Mouse (Mus musculus): ENCODE results near the gene 2310022A10Rik.

Gene 2310022A10Rik

DNA sequence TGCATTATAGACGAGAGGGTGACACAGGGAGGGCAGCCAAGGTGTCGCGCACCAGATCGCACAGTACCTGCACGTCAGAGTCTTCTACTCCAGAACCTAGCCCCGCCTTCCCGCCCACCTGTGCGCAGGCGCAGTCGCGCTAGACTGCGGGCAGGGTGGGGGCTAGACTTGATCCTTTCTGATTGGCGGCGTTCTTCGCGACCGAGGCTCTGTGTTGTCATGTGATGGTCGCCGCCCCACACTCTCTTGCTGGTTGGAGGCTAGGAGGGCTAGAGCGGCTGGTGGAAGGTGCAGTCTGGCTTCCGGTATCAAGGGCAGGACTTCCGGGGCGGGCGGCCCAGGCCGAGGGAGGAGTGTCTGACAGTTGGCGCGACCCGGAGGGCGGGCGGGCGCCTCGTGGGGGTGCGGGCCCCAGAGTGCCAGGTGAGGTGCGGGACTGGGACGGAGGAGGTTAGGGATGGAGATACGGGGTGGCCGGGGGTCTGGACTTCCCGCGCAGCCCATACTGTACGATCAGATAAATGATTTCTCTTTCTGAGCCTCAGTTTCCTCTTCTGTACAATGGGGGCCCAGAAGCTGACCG, at the start of gene 2310022A10Rik, which contains the start of gene Pld3:
Gene 2310022A10Rik, plus strand, starts transcription at position 303 of the 583 bp plus-strand sequence.
Gene Pld3, minus strand, starts transcription at position 288 of the 583 bp plus-strand sequence.
- peak; percentile 92 for DNase-seq

DNA sequence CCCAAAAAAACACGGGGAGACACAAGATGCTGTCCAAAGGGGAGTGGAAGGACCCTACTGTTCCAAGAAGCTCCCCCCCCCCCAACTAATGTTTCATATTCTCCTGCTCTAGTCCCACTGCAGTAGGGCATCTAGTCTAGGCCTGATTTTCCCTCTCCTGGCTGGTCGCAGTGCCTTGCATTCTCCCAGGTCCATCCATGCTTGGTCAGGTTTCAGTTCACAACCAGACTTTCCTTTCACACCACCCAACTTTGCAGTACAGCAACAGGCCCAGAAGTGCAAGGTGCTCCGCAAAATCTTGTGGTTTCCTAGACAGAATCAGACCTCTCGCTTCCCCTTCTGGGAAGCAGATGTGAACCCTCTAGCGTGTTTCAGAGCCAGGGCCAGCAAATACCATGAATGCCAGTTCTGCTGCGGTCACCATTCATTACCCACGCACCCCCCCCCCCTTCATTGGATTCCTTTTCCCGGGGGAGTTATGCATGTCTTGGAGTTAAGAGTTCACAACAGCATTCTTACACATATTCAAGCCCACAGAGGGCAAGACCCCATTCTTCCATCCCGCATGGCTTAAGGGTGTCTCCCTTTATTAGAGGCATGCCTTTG, 46.2 kb upstream of the 2310022A10Rik start:
- no peak for DNase-seq

DNA sequence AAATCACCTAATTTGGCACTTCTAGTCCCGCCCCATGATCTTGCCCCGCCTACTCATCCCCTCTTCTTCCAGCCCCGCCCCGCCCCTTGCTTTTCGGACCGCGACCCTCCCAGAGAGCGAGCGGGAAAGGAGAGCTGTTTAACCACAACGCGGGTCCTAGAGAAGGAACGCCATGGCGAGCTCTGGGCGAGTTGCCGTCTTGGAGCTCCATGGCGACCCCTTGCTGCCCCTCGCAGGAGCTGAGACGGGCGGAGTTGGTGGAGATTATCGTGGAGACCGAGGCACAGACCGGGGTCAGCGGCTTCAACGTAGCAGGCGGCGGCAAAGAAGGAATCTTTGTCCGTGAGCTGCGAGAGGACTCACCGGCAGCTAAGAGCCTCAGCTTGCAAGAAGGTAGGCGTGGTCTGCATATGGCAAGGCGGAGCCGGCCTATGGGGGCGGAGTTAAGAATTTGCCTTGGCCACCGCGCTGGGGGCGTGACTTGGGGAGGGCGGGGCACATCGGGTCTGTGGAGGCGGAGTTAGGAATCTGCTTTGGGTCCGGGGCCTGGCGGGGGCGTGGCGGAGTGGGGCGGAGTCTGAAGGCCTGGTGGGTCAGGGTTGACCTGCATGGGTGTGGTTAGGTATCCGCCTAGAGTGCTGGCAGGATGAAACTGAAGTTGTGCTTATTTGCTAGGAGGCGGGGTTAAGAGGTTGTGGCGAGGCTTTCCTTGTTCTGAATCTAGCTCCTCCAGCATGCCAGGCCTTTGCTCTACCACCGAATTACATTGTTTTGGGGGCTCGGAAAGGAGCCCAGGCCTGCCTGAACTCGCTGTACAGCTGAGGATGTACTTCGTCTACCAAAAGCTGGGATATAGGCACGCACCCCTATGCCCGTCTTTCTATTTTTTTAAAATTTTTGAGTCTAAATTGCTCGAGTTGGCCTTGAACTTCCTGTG, 45.1 kb upstream of the 2310022A10Rik start:
- DNase-seq: peak; percentile 89

DNA sequence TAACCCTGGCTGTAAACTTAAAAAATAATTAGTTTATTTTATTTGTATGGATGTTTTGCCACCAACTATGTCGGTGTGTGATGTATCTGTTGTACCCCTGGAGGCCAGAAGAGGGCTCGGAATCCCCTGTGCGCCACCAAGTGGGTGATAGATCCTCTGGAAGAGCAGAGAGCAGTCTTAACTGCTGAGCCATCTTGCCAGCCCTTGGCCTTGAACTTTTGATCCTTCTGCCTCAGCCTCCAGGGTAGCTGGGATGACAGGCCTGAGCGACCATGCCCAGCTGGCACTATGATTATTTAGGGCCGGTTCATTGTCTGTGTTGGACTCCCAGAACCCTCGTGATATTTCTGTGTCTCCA, 44.4 kb upstream of the 2310022A10Rik start:
- peak; percentile 61 for DNase-seq

DNA sequence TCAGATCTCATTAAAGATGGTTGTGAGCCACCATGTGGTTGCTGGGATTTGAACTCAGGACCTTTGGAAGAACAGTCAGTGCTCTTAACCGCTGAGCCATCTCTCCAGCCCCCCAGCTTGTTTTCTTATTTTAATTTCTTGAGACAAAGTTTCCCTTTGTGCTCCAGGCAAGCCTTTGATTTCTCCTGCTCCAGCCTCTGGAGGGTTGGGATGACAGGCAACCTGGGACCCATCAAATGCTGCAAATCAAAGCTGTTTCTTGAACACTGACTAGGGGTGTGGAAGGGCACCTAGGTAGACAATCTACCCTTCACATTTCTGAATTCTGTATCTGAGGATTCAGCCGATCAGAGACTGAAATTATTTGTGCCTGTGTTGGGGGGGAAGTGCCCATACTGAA, 42.2 kb upstream of the 2310022A10Rik start:
- no peak for DNase-seq

DNA sequence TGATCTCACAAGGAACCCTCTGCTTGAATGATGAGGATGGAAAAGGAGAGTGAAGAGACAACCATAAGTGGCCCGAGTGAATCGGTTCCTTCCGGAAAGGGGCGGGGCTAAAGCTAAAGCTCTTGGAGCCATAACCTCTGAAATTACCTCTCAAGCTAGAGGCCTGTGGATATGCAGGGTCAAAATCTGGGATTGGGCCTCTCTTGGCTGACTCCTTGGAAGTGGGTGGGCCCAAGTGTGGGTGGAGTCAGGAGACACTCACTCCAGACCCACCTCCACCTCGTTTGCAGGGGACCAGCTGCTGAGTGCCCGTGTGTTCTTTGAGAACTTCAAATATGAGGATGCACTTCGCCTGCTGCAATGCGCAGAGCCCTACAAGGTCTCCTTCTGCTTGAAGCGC, 38.1 kb upstream of the 2310022A10Rik start:
- no peak for DNase-seq

DNA sequence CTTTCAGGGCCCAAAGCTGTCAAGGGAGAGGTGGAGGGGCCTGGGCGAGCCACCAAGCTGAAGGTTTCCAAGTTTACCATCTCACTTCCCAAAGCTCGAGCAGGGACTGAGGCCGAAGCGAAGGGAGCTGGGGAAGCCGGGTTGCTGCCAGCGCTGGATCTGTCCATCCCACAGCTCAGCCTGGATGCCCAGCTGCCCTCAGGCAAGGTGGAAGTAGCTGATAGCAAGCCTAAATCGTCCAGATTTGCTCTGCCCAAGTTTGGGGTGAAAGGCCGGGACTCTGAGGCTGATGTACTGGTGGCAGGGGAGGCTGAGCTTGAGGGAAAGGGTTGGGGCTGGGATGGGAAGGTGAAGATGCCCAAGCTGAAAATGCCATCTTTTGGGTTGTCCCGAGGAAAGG, 34.7 kb upstream of the 2310022A10Rik start:
- DNase-seq: no peak

DNA sequence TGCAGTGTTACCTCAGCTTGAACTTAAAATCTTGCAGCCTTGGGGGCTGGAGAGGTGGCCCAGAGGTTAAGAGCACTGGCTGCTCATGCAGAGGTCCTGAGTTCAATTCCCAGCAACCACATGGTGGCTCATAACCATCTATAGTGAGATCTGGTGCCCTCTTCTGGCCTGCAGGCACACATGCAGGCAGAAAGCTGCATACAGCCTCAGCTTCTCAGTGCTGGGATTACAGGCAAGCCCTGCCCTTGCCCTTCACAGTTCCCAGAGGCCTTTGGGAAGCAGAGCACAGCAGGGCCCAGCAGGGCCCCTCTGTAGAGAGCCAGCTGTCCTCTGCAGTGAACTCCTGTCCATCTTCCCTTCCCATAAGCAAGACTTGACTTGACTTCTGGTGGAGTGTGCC, 32.9 kb upstream of the 2310022A10Rik start:
- no peak for DNase-seq

DNA sequence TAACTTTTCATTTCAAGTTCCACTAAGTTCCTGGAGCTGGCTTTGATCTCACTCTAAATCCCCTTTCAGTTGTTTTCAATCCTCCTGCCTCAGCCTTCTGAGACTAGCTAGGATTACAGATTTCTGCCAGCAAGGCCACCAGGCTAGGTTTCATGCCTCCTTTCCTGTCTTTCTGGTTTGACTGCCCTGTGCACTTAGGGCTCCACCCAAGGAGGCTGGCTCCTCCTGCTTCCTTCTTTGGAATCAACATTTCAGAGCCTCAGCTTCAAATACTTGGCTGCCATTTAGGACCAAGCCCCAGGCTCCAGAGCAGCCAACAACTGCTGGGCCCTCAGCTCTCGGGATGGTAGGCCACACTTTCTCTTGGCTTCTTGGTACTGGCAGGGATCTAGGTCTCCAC, 32.4 kb upstream of the 2310022A10Rik start:
- DNase-seq: no peak

DNA sequence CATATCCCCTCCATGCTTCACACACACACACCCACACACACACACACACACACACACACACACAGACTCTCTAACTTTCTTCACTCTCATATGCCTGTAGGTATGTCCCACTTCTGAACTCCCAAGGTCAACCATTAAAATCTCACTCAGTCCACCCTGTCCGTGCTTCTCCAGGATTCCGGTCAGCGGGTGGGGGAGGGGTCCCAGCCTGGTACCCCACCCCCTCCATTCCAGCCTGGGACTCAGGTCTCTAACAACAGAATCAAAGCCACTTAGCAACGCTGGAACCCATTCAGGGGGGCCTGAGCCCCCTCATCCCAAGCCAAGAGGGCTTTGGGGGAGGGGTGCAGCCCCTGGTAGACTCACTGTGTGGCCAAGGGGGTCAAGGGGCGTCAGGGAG, 30.1 kb upstream of the 2310022A10Rik start, which contains the start of gene Hipk4:
Gene Hipk4, plus strand, starts transcription at position 301 of the 400 bp plus-strand sequence.
- DNase-seq: no peak

DNA sequence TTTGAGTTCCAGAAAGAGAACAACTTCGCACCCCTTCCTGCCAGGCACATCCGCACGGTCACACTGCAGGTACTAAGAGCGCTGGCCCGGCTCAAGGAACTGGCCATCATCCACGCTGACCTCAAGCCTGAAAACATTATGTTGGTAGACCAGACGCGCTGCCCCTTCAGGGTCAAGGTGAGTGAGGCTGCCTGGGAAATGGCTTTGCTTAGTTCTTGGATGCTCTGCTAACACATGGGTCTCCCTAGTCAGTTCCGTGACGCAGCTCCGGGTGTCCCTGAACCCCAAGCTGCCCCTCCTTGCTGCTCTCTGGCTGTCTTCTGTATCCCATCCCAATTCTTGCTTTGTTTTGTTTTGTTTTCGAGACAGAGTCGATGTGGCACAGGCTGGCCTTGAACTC, 29.2 kb upstream of the 2310022A10Rik start:
- DNase-seq: no peak

DNA sequence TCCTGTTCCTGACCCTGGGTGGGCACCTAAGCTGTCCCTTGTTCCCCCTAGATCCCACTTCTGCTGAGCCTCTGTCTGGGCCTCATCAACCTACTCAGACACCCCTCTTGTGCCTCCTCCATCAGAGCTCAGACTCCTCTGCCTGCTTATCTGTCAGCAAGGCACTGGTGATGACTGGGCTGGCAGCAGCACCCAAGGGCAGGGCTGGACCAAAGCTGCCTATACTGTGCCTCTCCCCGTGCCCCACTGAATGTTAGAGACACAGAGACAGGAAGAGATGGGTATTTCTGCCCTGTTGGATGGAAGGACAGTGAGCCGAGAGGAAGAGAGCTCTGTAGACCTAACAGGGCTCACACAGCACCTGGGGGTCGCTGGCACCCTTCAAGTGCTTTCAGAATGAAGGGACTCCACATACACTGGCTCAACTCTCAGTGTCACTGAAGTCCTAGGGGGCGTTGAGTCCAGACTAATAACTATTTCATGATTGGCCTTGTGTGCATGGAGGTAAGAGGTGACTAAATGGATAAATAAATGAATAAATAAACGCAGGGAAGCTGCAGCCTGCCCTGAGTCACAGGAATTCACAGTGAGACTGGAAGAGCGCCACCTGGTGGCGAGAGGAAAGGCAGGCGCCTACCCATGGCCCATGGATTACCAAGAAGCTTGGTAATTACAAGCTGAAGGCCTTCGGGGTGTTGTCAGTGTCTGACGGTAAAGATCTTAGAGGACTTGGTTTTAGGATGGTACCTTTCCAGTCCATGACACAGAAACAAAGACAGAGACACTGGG, 26.8 kb upstream of the 2310022A10Rik start:
- DNase-seq: peak; percentile 83

DNA sequence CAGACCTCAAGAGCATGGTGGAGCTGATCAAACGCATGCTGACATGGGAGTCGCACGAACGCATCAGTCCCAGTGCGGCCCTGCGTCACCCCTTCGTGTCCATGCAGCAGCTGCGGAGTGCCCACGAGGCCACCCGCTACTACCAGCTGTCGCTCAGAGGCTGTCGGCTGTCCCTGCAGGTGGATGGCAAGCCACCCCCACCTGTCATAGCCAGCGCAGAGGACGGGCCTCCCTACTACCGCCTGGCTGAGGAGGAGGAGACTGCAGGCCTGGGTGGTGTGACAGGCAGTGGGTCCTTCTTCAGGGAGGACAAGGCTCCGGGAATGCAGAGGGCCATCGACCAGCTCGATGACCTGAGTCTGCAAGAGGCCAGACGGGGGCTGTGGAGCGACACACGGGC, 24.0 kb upstream of the 2310022A10Rik start:
- no peak for DNase-seq

DNA sequence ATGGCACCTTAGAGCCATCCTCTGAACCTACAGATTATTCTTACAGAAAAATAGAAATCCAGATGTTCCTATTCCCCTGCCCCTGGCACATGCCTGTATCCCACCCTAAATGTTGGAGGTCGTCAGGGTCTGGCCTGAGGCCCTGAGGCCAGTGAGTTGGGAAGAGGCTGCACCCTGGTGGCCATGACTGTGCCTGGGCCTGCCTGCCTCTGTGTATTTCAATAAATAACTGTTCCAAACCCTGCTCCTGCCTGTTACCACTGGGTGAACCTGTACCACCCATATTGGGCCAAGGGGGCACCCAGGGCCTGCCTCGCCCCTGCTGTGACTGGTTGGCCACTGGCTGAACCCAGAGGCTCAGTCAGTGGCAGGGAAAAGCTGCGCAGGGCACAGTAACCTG, 22.1 kb upstream of the 2310022A10Rik start:
- DNase-seq: no peak

DNA sequence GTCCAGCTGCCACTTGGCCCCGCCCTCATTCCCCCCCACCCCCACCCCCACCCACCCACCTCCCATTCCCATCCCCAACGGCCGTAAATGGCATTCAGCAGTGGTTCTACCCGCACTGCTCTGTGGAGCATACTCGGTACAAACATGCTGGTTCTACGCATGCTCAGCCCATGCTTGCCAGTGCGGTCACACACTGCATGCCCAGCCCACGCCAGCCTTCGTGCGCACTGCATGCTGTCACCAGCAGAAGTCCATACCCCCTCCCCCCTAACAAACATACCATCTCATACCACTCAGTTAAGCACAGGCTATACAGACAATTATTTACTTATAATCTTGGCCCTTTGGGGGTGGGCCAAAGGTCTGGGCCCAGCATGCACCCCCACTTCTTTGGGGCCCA, 21.3 kb upstream of the 2310022A10Rik start:
- no peak for DNase-seq

DNA sequence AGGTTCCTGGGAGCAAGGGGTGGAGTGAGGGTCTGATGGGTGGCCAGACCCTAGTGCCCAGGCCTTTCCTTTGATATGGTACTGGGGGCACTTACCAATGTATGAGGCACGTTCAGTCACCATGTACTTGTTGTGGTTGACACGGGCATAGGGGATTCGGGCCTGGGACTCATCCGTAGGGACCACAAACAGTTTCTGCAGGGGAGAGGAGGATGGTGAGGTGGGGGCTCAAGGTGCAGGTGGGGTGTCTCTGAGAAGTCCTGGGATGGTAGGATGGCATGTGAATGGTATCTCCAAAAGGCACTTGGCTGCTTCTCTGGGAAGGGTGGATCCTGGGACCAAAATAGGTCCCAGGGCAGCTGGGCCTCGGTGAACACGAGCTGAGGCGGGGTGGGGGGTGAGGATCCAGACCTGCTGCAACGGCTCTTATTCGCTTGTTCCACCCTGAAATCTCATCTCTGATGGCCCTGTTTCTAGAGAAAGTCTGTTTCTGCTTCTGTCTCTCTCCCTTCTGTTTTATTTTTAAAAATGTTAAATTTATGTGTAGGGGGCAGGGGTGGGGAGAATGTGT, 20.5 kb upstream of the 2310022A10Rik start:
- DNase-seq: no peak

DNA sequence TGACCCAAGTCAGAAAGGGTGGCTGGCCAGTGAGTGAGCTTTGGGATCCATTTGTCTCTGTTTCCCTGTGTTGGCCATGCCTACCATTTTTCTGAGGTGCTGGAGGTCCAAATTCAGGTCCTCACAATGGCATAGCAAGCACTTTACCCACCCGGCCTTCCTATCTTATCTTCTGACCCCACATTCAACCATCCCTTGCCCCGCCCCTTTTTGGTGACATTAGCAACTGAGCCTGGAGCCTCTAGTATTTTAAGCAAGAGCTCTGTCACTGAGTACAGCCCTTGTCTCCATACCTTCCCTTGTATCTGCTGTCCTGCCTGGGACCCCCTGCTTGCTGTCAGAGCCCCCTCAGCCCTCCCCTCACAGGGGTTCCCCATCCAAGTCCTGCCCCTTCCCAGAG, 17.6 kb upstream of the 2310022A10Rik start:
- no peak for DNase-seq

DNA sequence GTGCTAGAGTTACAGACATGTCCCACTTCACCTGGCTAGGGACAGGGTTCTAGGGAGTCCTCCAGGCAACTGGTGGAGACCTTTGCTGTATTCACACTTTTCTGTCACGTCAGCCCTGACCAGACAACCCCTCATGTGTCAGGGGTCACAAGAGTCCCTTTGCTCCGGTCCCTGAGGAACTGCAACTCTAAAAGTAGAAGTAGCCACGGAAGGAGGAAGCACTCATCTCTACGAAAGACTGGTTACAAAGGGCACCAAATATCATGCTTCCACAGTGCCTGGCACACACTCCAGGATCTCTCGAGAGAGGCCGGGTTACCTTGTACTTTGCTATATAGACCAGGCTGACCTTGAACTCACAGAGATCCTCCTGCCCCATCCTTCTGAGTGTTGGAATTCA, 16.4 kb upstream of the 2310022A10Rik start:
- DNase-seq: no peak

DNA sequence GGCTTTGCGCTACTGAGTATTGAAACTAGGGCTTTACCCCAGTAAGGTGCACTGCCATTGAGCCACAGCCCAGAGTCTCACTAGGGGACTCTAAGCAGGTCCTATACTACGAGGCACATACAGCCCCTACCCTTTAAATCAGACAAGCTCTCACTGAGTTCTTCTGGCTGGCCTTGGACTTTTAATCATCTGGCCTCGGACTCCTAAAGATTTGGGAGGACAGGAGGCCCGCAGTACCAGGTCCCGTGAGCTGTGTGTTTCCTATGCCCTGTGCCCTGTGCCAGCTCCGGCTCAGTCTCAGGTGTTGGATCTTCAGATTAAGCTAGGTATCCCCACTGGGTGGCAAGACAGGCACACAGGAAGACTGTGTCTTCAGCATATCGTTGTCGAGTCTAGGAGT, 15.0 kb upstream of the 2310022A10Rik start:
- no peak for DNase-seq

DNA sequence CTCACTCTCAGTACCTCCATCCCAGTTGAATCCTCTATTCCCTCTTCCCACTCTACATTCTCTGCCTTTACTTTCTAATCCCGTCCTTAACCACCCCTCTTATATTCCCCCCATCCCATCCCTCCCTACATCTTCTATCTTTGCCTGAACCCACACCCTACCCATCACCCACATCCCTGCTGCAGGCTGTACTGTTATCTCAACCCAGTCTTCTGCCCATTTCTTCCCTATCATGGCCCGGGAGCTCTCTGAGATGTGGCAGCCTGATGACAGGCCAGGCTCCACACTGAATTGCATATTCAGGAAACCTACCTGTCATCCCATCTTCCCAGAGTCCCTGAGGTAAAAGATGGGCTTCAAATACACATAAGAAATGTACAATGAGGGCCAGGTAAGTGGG, 14.2 kb upstream of the 2310022A10Rik start:
- DNase-seq: no peak

DNA sequence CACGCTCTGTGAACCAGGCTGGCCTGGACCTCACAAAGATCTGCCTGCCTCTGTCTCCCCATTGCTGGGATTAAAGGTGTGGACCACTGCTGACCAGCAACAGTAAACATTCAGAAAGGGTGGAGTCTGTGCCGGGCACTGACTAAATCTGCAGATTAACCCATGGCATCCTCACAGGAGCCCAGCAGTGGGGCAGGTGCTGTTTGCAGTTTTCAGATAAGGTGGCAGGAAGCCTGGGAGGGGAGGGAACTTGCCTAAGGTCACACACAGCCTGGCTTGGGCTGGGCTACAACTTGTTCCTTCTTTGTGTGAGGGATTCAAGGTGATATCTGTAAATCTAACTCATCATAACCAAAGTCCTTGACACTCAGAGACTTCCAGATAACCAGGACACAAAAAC, 12.5 kb upstream of the 2310022A10Rik start:
- no peak for DNase-seq

DNA sequence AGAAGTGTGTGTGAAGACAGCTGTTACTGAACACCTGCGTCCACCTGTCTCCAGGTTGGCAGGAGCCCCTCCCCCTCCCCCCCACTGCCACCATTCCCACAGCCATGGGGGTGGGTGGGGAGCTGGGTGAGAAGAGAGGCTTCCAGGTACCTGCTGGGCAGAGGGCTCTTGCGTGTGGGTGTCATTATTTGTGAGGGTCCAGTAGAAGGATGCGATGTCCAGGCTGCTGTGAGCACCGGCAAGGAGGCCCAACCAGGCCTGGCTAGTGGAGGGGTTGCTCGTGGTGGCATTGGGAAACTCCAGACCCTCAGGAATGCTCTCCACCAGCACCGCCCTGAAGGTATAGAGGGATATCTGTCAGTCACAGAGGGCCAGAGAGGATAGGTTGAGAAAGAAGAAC, 12.1 kb upstream of the 2310022A10Rik start:
- no peak for DNase-seq

DNA sequence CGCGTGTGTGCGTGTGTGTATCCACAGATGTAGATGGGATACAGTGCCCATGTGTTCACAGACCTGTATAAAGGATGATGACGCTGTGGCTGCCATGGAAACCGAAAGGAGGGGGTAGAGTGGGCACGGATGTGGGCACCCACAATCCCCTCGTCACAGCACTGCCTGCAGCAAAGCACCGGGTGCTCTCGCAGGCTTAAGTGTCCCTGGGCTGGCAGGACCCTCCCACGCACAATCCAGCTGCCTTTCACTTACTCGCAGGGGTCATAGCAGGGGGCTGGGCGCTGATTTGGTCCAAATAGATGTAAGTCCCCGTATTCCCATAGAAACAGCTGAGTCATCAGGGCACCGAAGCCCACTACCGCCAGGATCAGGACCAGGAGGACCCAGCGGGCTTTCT, 11.6 kb upstream of the 2310022A10Rik start:
- DNase-seq: peak; percentile 67

Data from right cerebral cortex, postnatal 4 days (tissue).